Mouse (Mus musculus) liver, embryonic 14.5 days (tissue): Measurements from ENCODE around the gene Gm10643. TPM values are rescaled to one million over a fixed set of nuclear protein-coding genes. Genes with fewer than 3 reads are reported as not detected.

ENCODE experiments used
- ATAC-seq: fragments of 200-750 bp; cut with Nextera tagmentation; 2 replicates; pipeline ENCODE4 v1.8.0; 2017; ENCODE audit warnings: moderate number of reproducible peaks, mild to moderate bottlenecking, moderate library complexity; ENCODE audit not compliant: insufficient read depth
- DNase-seq, 3 experiments: peaks; one replicate each; pipeline ENCODE4 v3.0.0-alpha.2; 2012 to 2013; ENCODE audit warnings: low read depth in 3 of 3, low spot score in 3 of 3
- H3K27ac ChIP-seq: fragments of 300-500 bp; sonication (generic); 2 replicates; pipeline ENCODE4 v1.5.1; 2014; ENCODE audit warnings: moderate library complexity, mild to moderate bottlenecking, control low read depth, inconsistent platforms
- H3K27me3 ChIP-seq: fragments of 300-500 bp; sonication (generic); 2 replicates; pipeline ENCODE4 v1.6.1; 2014; ENCODE audit warnings: mild to moderate bottlenecking, low read length, moderate library complexity; ENCODE audit not compliant: control insufficient read depth, insufficient read depth
- H3K36me3 ChIP-seq: fragments of 300-500 bp; sonication (generic); replicated peaks from 2 replicates; pipeline ENCODE4 v1.6.1; 2014; ENCODE audit warnings: low read depth; ENCODE audit not compliant: control insufficient read depth, insufficient read depth
- H3K4me1 ChIP-seq, 2 experiments: fragments of 200-500 bp in 1 of 2; fragments of 300-500 bp in 1 of 2; sonication (generic) in 1 of 2; replicated peaks; 2 replicates each; pipeline ENCODE4 v1.6.1; 2012 to 2014; ENCODE audit warnings: antibody characterized with exemption in 1 of 2, inconsistent platforms in 1 of 2, low read length in 1 of 2; ENCODE audit not compliant: control insufficient read depth in 2 of 2, insufficient read depth in 2 of 2
- H3K4me2 ChIP-seq: fragments of 300-500 bp; sonication (generic); 2 replicates; pipeline ENCODE4 v1.6.1; 2014; ENCODE audit warnings: low read depth, mild to moderate bottlenecking, control low read depth, moderate library complexity
- H3K4me3 ChIP-seq, 2 experiments: fragments of 200-500 bp in 1 of 2; fragments of 300-500 bp in 1 of 2; sonication (generic) in 1 of 2; 2 replicates each; pipeline ENCODE4 v1.5.1; 2012 to 2014; ENCODE audit warnings: low read depth in 2 of 2, low read length in 2 of 2, mild to moderate bottlenecking in 2 of 2, control low read depth in 1 of 2, inconsistent platforms in 1 of 2, moderate library complexity in 1 of 2; ENCODE audit not compliant: insufficient read depth in 1 of 2
- H3K9ac ChIP-seq: fragments of 300-500 bp; sonication (generic); replicated peaks from 2 replicates; pipeline ENCODE4 v1.6.1; 2014; ENCODE audit warnings: mild to moderate bottlenecking, control low read depth, moderate library complexity
- H3K9me3 ChIP-seq: fragments of 300-500 bp; sonication (generic); 2 replicates; pipeline ENCODE4 v1.6.1; 2016; ENCODE audit warnings: low read length, mixed read lengths; ENCODE audit not compliant: control insufficient read depth
- CTCF ChIP-seq: IDR thresholded peaks from 2 replicates; pipeline ENCODE4 v1.5.1; 2016; ENCODE audit warnings: antibody characterized with exemption, low read depth, control low read depth
- EP300 ChIP-seq: IDR thresholded peaks from 2 replicates; pipeline ENCODE4 v1.6.1; 2016; ENCODE audit warnings: antibody characterized with exemption, low read depth
- WGBS: fragments of 180-500 bp; shearing (Covaris S2); extraction: QIAGEN DNeasy Blood & Tissue Kit; methylation state at CpG from one replicate; pipeline ENCODE4 v1.1.7; 2014; ENCODE audit not compliant: insufficient replicate concordance; 5-methylcytosine and 5-hydroxymethylcytosine counted together
- polyA plus RNA-seq, 2 experiments: library from polyadenylated mRNA; depleted of rRNA in 1 of 2; stranded (reverse) in 1 of 2; unstranded in 1 of 2; fragments of >200 nt; fragmentation: Nextera tagmentation in 1 of 2; extraction: Ambion mirVana in 1 of 2; gene quantifications; 2 replicates each; pipeline versions ENCODE4 v1.2.1 to v1.2.3; 2012 to 2014

Gm10643 gene
- polyA plus RNA-seq, 2 experiments = 0.22 TPM; not detected in 1

DNA sequence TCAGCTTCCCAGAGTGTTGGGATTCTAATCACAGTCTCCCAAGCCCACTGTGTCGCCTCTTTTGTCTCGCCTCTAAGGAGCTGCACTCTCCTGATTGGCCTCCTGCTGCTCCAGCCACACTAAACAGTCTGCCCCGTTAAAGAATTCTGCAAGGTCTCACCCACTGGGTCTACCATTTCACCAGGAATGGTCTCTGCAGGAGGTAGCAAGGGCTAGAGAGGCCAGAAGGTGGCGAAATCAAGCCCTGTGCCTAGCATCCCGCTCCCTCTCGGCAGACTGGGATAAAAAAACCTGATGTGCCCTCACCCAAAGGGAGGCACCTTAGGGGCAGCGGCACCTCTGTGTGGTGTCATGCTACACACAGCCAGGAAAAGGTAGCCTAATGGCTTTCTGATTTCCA, 20.8 kb downstream of the Gm10643 start:
- Histone ChIP-seq H3K4me1 (no peaks in the 10 kb centered on the region), H3K27ac (no peak overlapping the region), H3K4me3 (no peak overlapping the region), H3K9me3 (no peaks in the 10 kb centered on the region), H3K36me3 (no peaks in the 10 kb centered on the region), H3K4me2 (no peak overlapping the region), H3K27me3 (peaks cover 36% of the 10 kb centered on the region), H3K9ac (no peak overlapping the region)
- WGBS = 12% methylated on average over 7 of the region's 7 CpGs
- DNase-seq (no peak), ATAC-seq (no peak)
- TF ChIP-seq EP300 (no peak), CTCF (no peak)

GRCm38 (mm10) chr8:84042948-84043342, 22.0 kb downstream of the Gm10643 start:
- peaks cover 36% of the 10 kb centered on the region for H3K27me3 ChIP-seq
- H3K36me3 ChIP-seq = no peaks in the 10 kb centered on the region
- no peak overlapping the region for H3K27ac ChIP-seq
- H3K4me2 ChIP-seq = peak overlapping the region; percentile 54
- no peak for ATAC-seq
- no peaks in the 10 kb centered on the region for H3K9me3 ChIP-seq
- 32% methylated on average over 12 of the region's 12 CpGs for WGBS
- no peaks in the 10 kb centered on the region for H3K4me1 ChIP-seq
- TF ChIP-seq CTCF (no peak), EP300 (no peak)
- H3K4me3 ChIP-seq = no peak overlapping the region
- H3K9ac ChIP-seq = no peak overlapping the region
- no peak for DNase-seq

DNA sequence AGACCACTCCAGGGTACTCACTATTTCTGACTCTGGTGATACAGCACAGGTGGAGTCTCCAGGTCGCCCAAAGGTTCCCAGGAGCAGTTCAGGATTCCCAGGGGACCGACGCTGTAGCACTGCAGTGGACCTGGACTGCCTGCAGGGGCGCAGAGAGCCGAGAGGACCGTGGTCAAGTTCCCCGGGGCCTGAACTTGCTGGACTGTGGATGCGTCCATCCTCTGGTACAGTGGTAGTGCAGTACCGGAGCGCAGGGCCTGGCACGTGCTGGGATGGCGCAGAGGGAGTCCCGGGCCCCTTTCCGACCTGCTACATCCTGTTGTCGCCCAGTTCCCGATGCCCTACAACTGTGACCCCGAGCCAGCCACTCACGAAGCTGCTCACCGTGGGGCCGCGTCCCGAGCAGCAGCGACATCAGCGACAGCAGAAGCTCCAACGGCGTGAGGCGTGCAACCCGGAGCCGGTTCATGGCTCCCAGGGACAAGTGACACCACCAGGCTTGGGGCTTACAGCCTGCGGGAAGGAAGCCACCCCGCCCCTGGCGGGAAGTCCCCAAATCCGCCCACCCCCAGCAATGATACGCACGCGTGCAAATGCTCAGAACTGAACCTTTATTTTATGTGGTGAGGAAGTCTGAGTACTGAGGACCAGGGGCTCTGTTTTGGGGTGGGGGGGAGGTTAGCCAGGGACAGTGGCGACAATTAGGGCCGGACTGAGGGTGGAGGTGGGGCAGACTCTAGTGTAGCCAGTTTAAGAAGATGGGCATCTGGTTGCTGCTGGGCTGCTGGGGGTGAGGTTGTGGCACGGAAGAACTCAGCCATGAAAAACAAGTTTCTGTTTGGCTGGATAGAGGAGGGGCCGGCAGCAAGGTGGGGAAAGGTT, 22.6 kb downstream of the Gm10643 start, which contains the start of gene Il27ra:
Il27ra (minus strand) TSS at position 524 of the 882 bp plus-strand sequence.
- no peak for DNase-seq
- H3K27me3 ChIP-seq = peaks cover 36% of the 10 kb centered on the region

DNA sequence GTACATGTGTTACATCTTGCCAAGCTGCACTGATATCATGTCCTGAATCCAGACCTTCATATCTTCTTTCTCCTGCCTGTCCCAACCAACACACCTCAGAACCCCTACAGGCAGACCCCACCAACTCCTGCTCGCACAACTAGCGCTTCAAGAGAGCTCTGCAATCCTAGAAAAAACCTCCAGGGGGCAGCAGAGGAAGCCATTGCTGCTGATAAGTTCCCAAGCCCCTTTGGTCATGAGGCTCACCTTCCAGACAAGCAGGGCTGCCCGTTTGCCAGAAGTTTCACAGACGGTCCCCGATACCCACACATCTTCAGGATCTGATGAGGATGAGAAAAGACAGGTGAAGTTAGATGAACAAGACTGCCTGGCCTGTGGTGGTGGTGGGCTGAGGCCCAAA, 25.9 kb downstream of the Gm10643 start:
- H3K4me1 ChIP-seq = no peaks in the 10 kb centered on the region
- no peaks in the 10 kb centered on the region for H3K36me3 ChIP-seq
- 2% methylated on average over 5 of the region's 5 CpGs for WGBS
- H3K27me3 ChIP-seq = peaks cover 22% of the 10 kb centered on the region
- no peak overlapping the region for H3K27ac ChIP-seq
- no peak overlapping the region for H3K4me3 ChIP-seq
- peak; percentile 33 to 54 (median 41) for DNase-seq
- H3K9ac ChIP-seq = no peak overlapping the region
- ATAC-seq = no peak
- TF ChIP-seq EP300 (no peak), CTCF (peak; percentile 88)
- no peak overlapping the region for H3K4me2 ChIP-seq
- no peaks in the 10 kb centered on the region for H3K9me3 ChIP-seq

More for the DNA sequence above, 22.6 kb downstream of the Gm10643 start, which contains the start of gene Il27ra:
- Histone ChIP-seq H3K36me3 (no peaks in the 10 kb centered on the region), H3K4me2 (peak within 1 kb of the TSS; percentile 54), H3K9me3 (no peaks in the 10 kb centered on the region), H3K4me3 (peak within 1 kb of the TSS in 1 of 2 experiments; percentile 29; a peak in 3 of 4 replicates), H3K27ac (no peak within 1 kb of the TSS), H3K9ac (no peak within 1 kb of the TSS), H3K4me1 (no peaks in the 10 kb centered on the region)
- 3% methylated on average over 40 of the region's 40 CpGs for WGBS
- peak; percentile 56 for ATAC-seq
- TF ChIP-seq EP300 (no peak), CTCF (peak; percentile 78)

DNA sequence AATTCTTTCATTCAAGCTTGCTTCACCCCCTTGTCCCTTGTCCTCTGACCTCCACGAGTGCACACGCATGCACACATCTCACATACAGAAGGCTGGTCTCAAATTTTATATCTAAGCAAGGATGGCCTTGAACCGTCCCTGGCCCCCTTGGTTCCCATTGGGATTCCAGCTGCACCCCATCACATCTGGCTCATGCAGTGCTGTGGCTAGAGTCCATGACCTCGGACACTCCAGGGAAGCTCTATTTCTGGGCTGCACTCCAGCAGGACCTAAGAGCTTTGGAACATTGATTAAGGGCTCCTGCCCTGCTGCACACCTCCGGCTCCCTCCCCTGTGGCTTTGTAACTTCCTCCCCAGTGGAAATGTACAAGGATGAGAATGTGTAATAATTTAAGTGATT, 26.9 kb downstream of the Gm10643 start:
- Histone ChIP-seq H3K4me2 (no peak overlapping the region), H3K9ac (no peak overlapping the region), H3K36me3 (no peaks in the 10 kb centered on the region), H3K4me1 (no peaks in the 10 kb centered on the region), H3K27ac (no peak overlapping the region), H3K4me3 (no peak overlapping the region), H3K9me3 (no peaks in the 10 kb centered on the region), H3K27me3 (peaks cover 12% of the 10 kb centered on the region)
- TF ChIP-seq EP300 = no peak
- no peak for TF ChIP-seq CTCF
- no peak for DNase-seq
- 65% methylated on average over 5 of the region's 5 CpGs for WGBS
- ATAC-seq = no peak
